Mouse (Mus musculus) bone marrow macrophage, adult 2 months (primary cell): ENCODE measurements around the gene Mink1. TPM values are rescaled to one million over a fixed set of nuclear protein-coding genes. Genes with fewer than 3 reads are reported as not detected.
"Not testable (repeated sequence)": the region's sequence is repeated elsewhere in the genome, so short reads cannot be mapped to it uniquely, and the experiment has no call there.

ENCODE experiments used
- H3K27ac ChIP-seq: 2 replicates; pipeline ENCODE4 v1.5.1; 2012; ENCODE audit warnings: low read depth, low read length; ENCODE audit not compliant: insufficient read depth
- H3K4me1 ChIP-seq: 2 replicates; pipeline ENCODE4 v1.6.1; 2012; ENCODE audit warnings: low read length; ENCODE audit not compliant: control insufficient read depth, insufficient read depth
- H3K4me3 ChIP-seq: 2 replicates; pipeline ENCODE4 v1.5.1; 2012; ENCODE audit warnings: mild to moderate bottlenecking, low read length, moderate library complexity; ENCODE audit not compliant: insufficient read depth
- CTCF ChIP-seq: IDR thresholded peaks from 2 replicates; pipeline ENCODE4 v1.5.1; 2012; ENCODE audit warnings: low read depth, mild to moderate bottlenecking, low read length, moderate library complexity
- POLR2A ChIP-seq: IDR thresholded peaks from 2 replicates; pipeline ENCODE4 v1.6.1; 2012; ENCODE audit warnings: mild to moderate bottlenecking, low read depth, low read length, borderline replicate concordance
- polyA plus RNA-seq: library from polyadenylated mRNA; stranded (reverse); fragments of >200 nt; gene quantifications from 2 replicates; pipeline ENCODE4 v1.2.4, GENCODE M21; 2012; ENCODE audit not compliant: missing spikeins, insufficient read depth, insufficient read length

Gene Mink1
- polyA plus RNA-seq, 1 experiment, result 139 TPM

- no peak for TF ChIP-seq POLR2A
- no peak for TF ChIP-seq CTCF
- 0 out of 2 replicates have a peak, but pooled peaks cover 2% of the 10 kb centered on the region for H3K4me1 ChIP-seq
- no peak overlapping the region for H3K27ac ChIP-seq
- H3K4me3 ChIP-seq, result no peak overlapping the region
Observed at GRCm38 (mm10) chr11:70551526-70551925, 11.2 kb upstream of the Mink1 start.

DNA sequence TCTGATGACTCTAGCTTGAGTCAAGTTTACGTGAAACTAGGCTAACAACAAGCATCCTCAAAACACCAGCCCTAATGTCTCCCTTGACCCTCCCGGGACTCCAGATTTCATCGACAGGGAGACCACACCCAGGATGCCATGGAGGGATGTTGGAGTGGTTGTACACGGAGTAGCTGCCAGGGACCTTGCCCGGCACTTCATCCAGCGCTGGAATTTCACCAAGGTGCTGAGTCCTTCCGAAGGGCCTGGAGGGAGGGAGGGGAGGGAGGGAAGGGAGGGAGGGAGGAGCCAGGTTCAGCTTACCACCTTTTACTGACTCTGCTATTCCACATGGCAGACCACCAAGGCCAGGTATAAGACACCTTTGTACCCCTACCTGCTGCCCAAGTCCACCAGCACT is 8.7 kb upstream of the Mink1 start:
- Histone ChIP-seq H3K27ac (no peak overlapping the region), H3K4me3 (no peak overlapping the region), H3K4me1 (0 out of 2 replicates have a peak, but pooled peaks cover 2% of the 10 kb centered on the region)
- TF ChIP-seq CTCF (no peak), POLR2A (no peak)

DNA sequence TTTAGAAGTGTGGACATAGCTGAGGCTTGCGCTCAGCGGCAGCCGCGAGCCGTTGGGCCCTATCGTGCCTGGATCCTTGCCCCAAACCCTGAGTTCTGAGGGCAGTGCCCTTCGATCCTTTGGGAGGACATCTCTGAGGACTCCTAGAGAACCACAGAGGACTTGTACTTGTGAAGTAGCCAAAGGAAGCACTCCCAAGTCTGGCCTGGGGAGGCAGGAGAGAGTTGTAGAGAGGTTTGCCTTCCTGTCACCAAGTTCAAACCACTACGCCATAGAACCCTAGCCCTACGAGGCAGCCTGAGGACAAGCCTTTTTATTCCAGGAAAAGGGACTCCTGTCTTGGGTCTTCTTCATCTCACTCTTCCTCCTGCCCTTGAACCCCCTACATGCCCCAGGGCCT is 5.1 kb upstream of the Mink1 start:
- H3K4me3 ChIP-seq, result no peak overlapping the region
- TF ChIP-seq POLR2A (no peak), CTCF (no peak)
- no peaks in the 10 kb centered on the region for H3K4me1 ChIP-seq
- no peak overlapping the region for H3K27ac ChIP-seq

DNA sequence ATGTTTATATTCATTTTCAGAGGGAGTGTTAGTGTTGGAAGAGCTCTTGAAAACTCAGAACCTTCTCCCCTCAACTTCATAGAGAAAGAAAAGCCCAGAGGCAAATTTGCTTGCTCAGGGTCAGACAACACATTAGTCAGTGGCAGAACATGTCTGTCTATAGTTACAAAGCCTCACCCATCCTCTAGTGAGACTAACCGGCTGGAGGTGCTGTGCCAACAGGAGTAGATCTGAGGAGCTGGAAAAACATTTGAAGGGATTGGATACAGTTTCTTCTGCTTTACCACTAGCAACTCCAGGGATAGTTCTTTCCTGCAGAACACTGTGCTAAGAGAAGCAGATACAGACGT is 769 bp upstream of the Mink1 start:
- Histone ChIP-seq H3K27ac (no peak overlapping the region), H3K4me1 (peaks cover 13% of the 10 kb centered on the region), H3K4me3 (peak overlapping the region; percentile 68)
- no peak for TF ChIP-seq POLR2A
- no peak for TF ChIP-seq CTCF

DNA sequence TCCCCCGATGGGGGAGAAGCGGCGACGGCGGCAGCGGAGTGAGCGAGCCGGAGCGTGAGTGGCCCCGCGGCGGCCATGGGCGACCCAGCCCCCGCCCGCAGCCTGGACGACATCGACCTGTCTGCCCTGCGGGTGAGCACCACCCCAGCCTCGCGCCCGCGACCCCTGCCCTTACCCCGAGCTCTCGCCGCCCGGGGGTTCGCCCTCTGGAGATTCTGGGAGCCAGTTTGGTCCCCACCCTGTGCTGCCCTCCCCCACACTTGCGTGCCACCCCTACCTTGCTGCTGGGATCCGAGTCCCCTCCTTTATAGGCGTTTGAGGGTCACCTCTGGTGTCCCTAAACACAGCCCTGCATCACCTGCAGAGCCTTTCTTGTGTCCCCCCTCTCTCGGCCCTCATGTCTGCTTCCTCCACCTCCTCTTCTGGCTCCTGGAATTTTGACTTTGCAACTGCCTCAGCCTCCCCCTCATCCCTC is 351 bp downstream of the Mink1 start:
- H3K4me3 ChIP-seq, result peak overlapping the region; percentile 68
- H3K27ac ChIP-seq, result peak overlapping the region; percentile 73
- H3K4me1 ChIP-seq, result peaks cover 16% of the 10 kb centered on the region
- TF ChIP-seq POLR2A (no peak), CTCF (no peak)

GRCm38 (mm10) chr11:70563470-70564275 is 992 bp downstream of the Mink1 start:
- peaks cover 21% of the 10 kb centered on the region for H3K4me1 ChIP-seq
- H3K4me3 ChIP-seq, result peak overlapping the region; percentile 68
- TF ChIP-seq POLR2A, result no peak
- TF ChIP-seq CTCF, result no peak
- H3K27ac ChIP-seq, result peak overlapping the region; percentile 73

GRCm38 (mm10) chr11:70564276-70564873 is 1.7 kb downstream of the Mink1 start:
- no peak for TF ChIP-seq POLR2A
- TF ChIP-seq CTCF, result no peak
- H3K4me1 ChIP-seq, result peaks cover 25% of the 10 kb centered on the region
- no peak overlapping the region for H3K27ac ChIP-seq
- peak overlapping the region; percentile 68 for H3K4me3 ChIP-seq

DNA sequence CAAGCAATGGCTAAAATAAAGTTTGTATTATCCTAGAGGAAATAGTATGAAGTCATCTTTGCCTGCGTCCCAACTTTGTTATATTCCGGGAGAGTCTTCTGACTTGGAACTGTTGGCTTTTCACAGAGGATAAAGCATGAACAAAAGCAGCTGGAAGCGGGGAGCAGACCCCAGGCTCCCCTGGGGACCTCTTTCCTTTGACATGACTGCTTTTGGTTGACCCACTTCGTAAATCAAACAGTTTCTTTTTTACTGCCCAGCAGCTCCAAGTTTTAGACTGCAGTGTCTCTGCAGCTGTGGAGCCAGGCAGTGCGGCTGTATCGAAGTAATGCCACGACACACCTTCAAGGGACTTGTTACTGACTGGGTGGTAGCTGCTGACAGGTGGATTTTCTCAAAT is 3.9 kb downstream of the Mink1 start:
- no peak overlapping the region for H3K27ac ChIP-seq
- H3K4me3 ChIP-seq, result no peak overlapping the region
- TF ChIP-seq POLR2A (no peak), CTCF (no peak)
- peaks cover 36% of the 10 kb centered on the region for H3K4me1 ChIP-seq

GRCm38 (mm10) chr11:70570614-70571013 is 7.9 kb downstream of the Mink1 start:
- not testable (repeated sequence) for H3K27ac ChIP-seq, H3K4me3 ChIP-seq
- peaks cover 31% of the 10 kb centered on the region for H3K4me1 ChIP-seq

DNA sequence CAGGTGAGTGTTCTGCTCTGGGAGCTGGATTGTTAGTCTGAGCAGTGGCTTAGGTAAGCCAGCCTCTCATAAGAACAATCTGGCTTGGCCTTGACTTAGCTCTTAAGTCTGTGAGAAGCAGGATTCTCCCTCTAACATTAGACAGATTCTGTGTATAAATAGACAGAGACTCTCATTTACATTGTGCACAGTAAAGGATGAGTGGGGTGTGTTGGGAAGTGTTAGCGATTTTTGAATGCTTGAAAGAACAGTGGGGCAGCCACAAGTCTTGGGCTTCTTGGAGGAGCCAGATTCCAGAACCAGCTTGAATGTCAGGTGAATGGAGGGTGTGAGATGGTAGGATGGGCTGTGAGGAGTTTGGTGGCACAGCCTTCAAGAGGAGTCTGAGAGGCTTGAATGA is 9.0 kb downstream of the Mink1 start:
- H3K27ac ChIP-seq, result no peak overlapping the region
- TF ChIP-seq CTCF (no peak), POLR2A (no peak)
- no peak overlapping the region for H3K4me3 ChIP-seq
- peaks cover 33% of the 10 kb centered on the region for H3K4me1 ChIP-seq
